Mouse (Mus musculus): Measurements from ENCODE around the gene Gltpd2. TPM values are rescaled to one million over a fixed set of nuclear protein-coding genes. Genes with fewer than 3 reads are reported as not detected.

The Gltpd2 gene
- polyA plus RNA-seq, 1 experiment = not detected

DNA sequence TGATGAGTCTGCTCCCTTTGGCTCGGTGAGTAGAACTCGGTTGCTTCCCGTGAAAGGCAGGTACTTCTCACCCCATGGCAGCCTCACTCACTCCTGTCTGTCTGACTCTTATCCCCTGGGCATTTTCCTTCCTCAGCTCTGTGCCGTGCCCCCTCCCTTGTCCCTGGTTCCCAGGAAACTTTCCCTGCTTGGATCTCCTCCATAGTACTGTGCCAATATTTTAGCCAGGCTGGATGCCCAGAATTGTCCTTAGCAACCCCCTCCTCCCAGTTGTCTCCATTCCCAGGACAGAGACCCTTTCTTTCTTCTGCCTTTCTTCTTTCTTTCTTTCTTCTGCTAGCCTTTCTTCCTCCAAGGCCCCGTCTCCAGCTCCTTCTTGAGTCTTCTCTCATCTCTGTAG is 22.4 kb downstream of the Gltpd2 start:
- TF ChIP-seq GATA1 (IDR thresholded peaks at IDR 0.05; ENCODE audit: low read length) = no peak

DNA sequence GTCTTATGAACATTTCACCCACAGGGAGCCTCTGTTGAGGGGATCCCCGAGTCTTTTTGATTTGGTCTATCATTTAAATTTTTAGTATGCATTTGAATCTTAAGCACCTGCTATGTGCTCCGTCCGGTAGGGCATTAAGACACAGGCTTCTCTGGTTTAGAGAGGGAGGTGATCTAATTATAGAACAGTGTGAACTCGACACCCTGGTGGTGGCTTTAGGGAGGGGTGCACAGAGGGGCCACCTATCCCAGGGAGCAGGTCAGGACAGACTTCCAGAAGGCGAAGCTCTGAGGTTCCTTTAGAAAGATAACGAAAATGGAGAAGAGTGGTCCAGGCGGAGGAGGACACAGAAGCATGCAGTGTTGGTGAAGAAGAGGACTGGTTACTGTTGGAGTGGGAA is 25.5 kb downstream of the Gltpd2 start:
- TF ChIP-seq GATA1 (IDR thresholded peaks at IDR 0.05; ENCODE audit: low read length) = no peak

DNA sequence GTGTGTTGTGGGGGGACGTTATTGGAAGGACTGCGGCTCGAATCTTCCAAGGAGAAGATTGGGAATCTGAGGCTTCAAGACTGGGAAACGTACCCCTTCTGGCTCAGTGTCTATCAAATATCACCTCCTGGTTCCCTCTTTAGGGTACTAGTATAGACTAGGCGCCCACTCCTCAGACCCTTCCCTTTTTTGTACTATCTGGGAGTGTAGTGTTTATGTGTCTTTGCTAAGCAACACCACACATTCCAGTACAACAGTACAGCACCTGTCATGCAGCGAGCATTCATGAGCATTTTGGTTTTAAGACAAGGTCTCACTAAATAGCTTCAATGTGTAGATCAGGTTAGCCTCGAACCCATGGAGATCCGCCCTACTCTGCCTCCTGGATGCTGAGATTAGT is 32.5 kb downstream of the Gltpd2 start:
- TF ChIP-seq GATA1 (IDR thresholded peaks at IDR 0.05; ENCODE audit: low read length) = no peak

DNA sequence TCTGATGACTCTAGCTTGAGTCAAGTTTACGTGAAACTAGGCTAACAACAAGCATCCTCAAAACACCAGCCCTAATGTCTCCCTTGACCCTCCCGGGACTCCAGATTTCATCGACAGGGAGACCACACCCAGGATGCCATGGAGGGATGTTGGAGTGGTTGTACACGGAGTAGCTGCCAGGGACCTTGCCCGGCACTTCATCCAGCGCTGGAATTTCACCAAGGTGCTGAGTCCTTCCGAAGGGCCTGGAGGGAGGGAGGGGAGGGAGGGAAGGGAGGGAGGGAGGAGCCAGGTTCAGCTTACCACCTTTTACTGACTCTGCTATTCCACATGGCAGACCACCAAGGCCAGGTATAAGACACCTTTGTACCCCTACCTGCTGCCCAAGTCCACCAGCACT is 34.9 kb downstream of the Gltpd2 start:
- TF ChIP-seq GATA1 (IDR thresholded peaks at IDR 0.05; ENCODE audit: low read length) = no peak

DNA sequence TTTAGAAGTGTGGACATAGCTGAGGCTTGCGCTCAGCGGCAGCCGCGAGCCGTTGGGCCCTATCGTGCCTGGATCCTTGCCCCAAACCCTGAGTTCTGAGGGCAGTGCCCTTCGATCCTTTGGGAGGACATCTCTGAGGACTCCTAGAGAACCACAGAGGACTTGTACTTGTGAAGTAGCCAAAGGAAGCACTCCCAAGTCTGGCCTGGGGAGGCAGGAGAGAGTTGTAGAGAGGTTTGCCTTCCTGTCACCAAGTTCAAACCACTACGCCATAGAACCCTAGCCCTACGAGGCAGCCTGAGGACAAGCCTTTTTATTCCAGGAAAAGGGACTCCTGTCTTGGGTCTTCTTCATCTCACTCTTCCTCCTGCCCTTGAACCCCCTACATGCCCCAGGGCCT is 38.5 kb downstream of the Gltpd2 start:
- no peak for TF ChIP-seq GATA1 (IDR thresholded peaks at IDR 0.05; ENCODE audit: low read length)

DNA sequence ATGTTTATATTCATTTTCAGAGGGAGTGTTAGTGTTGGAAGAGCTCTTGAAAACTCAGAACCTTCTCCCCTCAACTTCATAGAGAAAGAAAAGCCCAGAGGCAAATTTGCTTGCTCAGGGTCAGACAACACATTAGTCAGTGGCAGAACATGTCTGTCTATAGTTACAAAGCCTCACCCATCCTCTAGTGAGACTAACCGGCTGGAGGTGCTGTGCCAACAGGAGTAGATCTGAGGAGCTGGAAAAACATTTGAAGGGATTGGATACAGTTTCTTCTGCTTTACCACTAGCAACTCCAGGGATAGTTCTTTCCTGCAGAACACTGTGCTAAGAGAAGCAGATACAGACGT is 42.9 kb downstream of the Gltpd2 start:
- TF ChIP-seq GATA1 (IDR thresholded peaks at IDR 0.05; ENCODE audit: low read length) = no peak

DNA sequence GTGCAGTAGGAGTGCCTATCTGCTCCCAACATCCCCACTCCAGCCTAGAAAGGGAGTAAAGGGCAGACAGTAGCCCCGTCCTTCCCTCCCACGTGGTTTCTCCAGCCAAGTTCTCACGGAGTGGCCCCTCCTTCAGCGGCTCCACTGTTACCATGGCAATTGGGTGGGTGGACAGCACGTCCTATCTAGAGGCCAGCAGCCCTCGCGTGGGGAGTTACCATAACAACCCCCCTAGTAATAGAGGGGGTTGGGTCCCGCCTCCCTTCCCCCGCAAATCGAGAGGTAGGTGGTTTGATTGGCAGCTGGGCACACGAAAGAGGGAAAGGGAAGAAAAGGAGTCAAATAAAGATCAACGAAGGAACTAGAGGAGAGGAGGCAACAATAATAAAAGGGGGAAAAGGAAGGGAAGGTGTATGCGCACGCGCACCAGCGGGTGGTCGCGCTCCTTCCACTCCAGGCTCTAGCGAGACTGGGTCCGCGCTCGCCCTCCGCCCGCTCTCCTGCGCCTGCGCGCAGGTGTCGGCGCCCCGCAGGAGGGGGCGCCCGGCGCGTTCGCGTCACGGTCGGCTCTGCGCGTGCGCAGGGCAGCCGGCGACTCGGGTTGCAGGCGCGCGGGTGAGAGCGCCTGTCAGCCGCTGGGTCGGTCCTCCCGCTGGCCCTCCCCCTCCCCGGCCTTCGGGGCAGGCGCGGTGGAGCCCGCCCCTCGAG is 43.4 kb downstream of the Gltpd2 start, which contains the start of gene Mink1:
TSS of gene Mink1 (plus strand) at position 595 of the 708 bp plus-strand sequence.
- TF ChIP-seq GATA1 (IDR thresholded peaks at IDR 0.05; ENCODE audit: low read length) = no peak

DNA sequence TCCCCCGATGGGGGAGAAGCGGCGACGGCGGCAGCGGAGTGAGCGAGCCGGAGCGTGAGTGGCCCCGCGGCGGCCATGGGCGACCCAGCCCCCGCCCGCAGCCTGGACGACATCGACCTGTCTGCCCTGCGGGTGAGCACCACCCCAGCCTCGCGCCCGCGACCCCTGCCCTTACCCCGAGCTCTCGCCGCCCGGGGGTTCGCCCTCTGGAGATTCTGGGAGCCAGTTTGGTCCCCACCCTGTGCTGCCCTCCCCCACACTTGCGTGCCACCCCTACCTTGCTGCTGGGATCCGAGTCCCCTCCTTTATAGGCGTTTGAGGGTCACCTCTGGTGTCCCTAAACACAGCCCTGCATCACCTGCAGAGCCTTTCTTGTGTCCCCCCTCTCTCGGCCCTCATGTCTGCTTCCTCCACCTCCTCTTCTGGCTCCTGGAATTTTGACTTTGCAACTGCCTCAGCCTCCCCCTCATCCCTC is 44.0 kb downstream of the Gltpd2 start:
- TF ChIP-seq GATA1 (IDR thresholded peaks at IDR 0.05; ENCODE audit: low read length) = no peak

DNA sequence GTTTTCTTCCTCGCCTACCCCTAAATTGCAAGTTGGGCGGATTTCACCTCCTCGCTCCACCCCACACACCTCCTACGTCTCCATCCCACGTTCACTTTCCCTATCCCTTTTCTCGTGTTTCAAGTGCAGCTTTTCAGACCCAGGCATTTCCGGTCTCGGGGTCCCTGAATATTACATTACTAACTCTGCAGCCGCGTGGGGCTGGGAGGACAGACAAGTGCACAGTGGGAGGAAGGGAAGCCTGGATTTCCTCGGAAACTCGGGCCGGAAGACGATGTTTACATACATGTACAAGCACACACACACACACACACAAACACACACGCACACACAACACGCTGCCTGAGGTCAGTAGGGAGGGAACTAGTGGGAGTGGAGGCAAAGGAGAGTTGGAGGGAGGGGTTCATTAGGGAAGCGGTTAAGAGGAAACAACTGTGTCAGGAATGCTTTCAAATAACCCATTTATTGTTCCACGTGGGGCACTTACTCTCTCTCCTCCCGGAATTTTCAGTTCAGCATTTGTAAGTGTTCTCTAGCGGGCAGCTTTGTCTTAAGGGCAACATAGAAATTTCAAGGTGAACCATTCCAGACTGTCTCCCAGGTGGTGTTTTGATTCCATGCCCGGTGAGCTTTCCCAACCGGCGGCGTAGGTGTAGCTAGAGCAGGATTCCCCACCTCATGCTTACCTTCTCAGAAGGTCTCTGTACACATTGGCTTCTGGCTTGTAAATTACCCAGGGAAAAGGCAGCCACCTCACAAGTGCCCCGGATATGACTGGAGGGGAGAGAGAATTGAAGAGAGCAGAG is 44.7 kb downstream of the Gltpd2 start:
- TF ChIP-seq GATA1 (IDR thresholded peaks at IDR 0.05; ENCODE audit: low read length) = no peak

DNA sequence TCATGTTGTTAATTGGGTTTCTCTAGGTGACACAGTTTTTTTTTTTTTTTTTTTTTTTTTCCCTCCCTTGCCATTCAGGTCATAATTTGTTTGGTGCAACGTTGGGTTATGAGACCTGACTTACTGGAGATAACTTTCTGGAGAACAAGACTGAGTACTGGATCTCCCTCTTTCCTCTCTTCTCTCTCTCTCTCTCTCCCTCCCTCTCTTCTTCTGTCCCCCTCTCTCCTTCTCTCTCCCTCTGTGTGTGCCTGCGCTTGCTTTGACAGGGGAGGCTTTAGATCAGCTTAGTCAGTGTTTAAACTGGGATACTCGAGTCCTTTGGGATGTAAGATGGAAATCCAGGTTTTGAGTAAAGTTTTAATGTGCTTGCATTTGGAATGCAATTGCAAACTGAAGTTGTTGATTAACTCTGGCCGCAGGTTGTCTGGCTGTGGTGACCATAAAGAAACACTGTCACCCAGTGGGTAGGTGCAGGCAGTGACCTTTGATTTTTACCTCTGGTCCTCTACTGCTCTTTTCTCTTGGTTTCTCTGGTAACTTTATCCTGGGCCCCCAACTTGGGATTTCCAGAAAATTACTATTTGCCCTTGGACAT is 45.4 kb downstream of the Gltpd2 start:
- TF ChIP-seq GATA1 (IDR thresholded peaks at IDR 0.05; ENCODE audit: low read length) = no peak

DNA sequence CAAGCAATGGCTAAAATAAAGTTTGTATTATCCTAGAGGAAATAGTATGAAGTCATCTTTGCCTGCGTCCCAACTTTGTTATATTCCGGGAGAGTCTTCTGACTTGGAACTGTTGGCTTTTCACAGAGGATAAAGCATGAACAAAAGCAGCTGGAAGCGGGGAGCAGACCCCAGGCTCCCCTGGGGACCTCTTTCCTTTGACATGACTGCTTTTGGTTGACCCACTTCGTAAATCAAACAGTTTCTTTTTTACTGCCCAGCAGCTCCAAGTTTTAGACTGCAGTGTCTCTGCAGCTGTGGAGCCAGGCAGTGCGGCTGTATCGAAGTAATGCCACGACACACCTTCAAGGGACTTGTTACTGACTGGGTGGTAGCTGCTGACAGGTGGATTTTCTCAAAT is 47.6 kb downstream of the Gltpd2 start:
- no peak for TF ChIP-seq GATA1 (IDR thresholded peaks at IDR 0.05; ENCODE audit: low read length)

Other genes with a start within 250 kb of the Gltpd2 start
- not detected in 2 replicates for gene Alox12e, start 196.6 kb upstream of the Gltpd2 start, polyA plus RNA-seq (2012)
- not detected in 2 replicates for gene Alox15, start 167.2 kb upstream of the Gltpd2 start, polyA plus RNA-seq (2012)
- gene Pelp1, start 109.2 kb upstream of the Gltpd2 start, polyA plus RNA-seq (2012) = 97.1 and 115 TPM in 2 replicates
- gene Arrb2, start 86.6 kb upstream of the Gltpd2 start, polyA plus RNA-seq (2012) = 202 and 316 TPM in 2 replicates
- 13.3 and 29.5 TPM in 2 replicates for gene Med11, start 67.3 kb upstream of the Gltpd2 start, polyA plus RNA-seq (2012)
- not detected in 2 replicates for gene Zmynd15, start 59.8 kb upstream of the Gltpd2 start, polyA plus RNA-seq (2012)
- gene Cxcl16, start 59.2 kb upstream of the Gltpd2 start, polyA plus RNA-seq (2012) = not detected in 2 replicates
- gene Tm4sf5, start 14.0 kb upstream of the Gltpd2 start, polyA plus RNA-seq (2012) = not detected in 2 replicates
- not detected in 2 replicates for gene Vmo1, start 4.6 kb upstream of the Gltpd2 start, polyA plus RNA-seq (2012)
- gene Psmb6, start 6.2 kb downstream of the Gltpd2 start, polyA plus RNA-seq (2012) = 201 and 213 TPM in 2 replicates
- gene Gm40193, start 13.7 kb downstream of the Gltpd2 start, polyA plus RNA-seq (2012) = not detected in 2 replicates
- gene Pld2, start 20.9 kb downstream of the Gltpd2 start, polyA plus RNA-seq (2012) = 0.02 and 0.04 TPM in 2 replicates
- gene Mink1, start 43.7 kb downstream of the Gltpd2 start, polyA plus RNA-seq (2012) = 99.2 and 116 TPM in 2 replicates
- gene 4930544D05Rik, start 96.7 kb downstream of the Gltpd2 start, polyA plus RNA-seq (2012) = not detected in 2 replicates
- not detected in 2 replicates for gene Chrne, start 100.0 kb downstream of the Gltpd2 start, polyA plus RNA-seq (2012)
- 30.8 and 34.3 TPM in 2 replicates for gene Gp1ba, start 119.9 kb downstream of the Gltpd2 start, polyA plus RNA-seq (2012)
- gene Rnf167, start 128.0 kb downstream of the Gltpd2 start, polyA plus RNA-seq (2012) = 82.3 and 110 TPM in 2 replicates
- 98.8 and 132 TPM in 2 replicates for gene Slc25a11, start 128.3 kb downstream of the Gltpd2 start, polyA plus RNA-seq (2012)
- 4,535 and 5,925 TPM in 2 replicates for gene Pfn1, start 135.4 kb downstream of the Gltpd2 start, polyA plus RNA-seq (2012)
- gene Eno3, start 138.0 kb downstream of the Gltpd2 start, polyA plus RNA-seq (2012) = 3.4 and 6.5 TPM in 2 replicates
- 207 and 222 TPM in 2 replicates for gene Spag7, start 150.2 kb downstream of the Gltpd2 start, polyA plus RNA-seq (2012)
- gene Camta2, start 168.9 kb downstream of the Gltpd2 start, polyA plus RNA-seq (2012) = 18.0 and 30.8 TPM in 2 replicates
- gene Inca1, start 181.0 kb downstream of the Gltpd2 start, polyA plus RNA-seq (2012) = 0.17 and 0.21 TPM in 2 replicates
- 32.5 and 39.5 TPM in 2 replicates for gene Kif1c, start 181.4 kb downstream of the Gltpd2 start, polyA plus RNA-seq (2012)
- gene Zfp3, start 245.0 kb downstream of the Gltpd2 start, polyA plus RNA-seq (2012) = 2.6 and 3.6 TPM in 2 replicates